Mouse (Mus musculus) frontal cortex, postnatal 10 days (tissue): ENCODE results near the gene Bmp4.

ENCODE experiments used
- DNase-seq, 2 experiments: peaks; one replicate each; pipeline ENCODE4 v3.0.0; 2022; ENCODE audit warnings: low spot score in 2 of 2, mixed read lengths in 1 of 2

The Bmp4 gene

DNA sequence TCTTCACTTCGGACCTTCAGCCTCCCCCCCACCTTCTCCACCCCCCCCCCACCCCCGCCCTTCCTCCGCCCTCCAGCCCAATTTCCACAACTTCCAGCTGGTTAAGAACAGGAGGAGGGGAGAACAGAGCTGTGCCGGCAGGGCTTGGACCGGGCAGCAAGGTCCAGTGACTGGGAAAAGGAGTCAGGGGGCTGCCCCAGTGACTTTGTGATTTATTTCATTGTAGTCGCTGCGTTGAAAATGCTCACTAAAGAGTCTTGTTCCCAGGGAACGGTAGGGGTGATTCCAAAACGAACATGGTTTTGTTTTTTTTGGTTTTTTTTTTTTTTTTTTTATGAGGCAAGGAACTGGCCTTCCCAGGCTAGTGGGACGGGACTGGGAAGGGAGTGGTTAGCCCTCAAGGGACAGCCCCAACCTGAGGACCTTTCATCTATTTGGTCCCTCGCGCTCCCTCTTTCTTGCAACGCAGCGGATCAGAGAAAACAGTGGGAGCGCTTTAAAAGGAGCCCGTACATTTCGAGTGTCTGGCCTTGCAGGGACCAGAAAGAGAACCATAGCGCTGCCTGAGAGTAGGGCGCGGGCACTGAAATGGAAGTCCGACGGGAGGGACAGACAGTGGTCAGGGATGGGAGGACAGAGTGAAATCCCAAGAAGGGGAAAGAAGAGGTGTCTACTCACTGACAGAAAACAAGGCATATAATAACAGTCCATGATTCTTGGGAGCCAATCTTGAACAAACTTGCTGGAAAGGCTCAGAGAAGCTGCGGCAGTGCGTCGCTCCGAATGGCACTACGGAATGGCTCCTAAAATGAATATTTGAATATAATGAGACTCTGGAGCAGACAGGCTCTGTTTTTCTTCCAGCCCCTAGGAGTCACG lies 3.8 kb downstream of the Bmp4 start:
- DNase-seq, result no peak

DNA sequence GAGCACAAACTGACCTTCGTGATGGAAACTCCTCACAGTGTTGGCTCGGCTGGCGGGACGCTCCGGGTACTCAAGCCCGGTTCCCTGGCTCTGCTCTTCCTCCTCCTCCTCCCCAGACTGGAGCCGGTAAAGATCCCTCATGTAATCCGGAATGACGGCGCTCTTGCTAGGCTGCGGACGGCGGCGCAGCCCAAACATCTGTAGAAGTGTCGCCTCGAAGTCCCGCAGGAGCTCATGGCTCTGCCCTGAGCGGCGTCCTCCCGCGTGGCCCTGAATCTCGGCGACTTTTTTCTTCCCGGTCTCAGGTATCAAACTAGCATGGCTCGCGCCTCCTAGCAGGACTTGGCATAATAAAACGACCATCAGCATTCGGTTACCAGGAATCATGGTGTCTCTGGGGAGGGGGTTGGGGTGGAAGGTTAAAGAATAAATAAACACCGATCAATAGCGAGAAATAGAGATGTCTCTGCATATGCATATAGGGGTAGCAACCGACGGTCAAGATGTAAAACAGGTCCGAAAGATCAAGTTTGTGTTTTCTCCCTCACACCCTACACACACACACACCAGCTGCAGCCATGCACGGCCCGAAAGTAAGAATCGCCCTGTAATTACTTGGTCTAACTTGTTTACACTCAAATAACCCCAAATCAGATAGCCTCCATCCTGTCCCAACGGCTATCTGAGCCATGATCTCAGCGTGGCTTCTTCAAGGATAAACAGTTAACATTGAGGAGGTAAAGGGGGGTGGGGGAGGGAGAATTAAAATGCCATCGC lies 4.6 kb downstream of the Bmp4 start:
- DNase-seq, result no peak

GRCm38 (mm10) chr14:46384946-46385691 lies 5.3 kb downstream of the Bmp4 start:
- DNase-seq, result no peak

GRCm38 (mm10) chr14:46381457-46381856 lies 9.0 kb downstream of the Bmp4 start:
- no peak for DNase-seq

DNA sequence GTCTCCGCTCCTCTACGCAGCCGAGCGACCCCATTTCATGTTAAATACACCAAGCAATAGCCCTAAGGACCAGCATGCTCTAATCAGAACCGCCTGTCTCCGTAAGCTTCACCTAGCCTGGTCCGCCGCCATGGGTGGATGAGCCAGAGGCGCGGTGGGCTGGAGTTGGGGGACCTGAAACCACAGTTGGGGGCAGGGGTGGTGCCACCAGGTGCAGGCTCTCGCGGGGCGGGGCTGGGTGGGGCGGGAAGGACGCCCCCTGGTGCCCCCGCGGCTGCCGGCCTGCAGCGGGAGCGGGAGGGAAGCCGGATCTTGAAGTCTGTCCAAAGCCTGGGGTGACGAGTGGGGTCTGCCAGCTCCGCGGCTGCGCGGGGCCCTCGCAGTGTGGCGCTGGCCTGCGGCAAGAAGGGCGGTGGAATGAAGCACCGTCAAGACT lies 10.2 kb downstream of the Bmp4 start:
- DNase-seq, result no peak

GRCm38 (mm10) chr14:46379285-46379684 lies 11.2 kb downstream of the Bmp4 start, which contains the start of gene Gm15217:
TSS of gene Gm15217 (plus strand) at chr14:46379414.
- no peak for DNase-seq

GRCm38 (mm10) chr14:46375796-46376195 lies 14.7 kb downstream of the Bmp4 start:
- no peak for DNase-seq

DNA sequence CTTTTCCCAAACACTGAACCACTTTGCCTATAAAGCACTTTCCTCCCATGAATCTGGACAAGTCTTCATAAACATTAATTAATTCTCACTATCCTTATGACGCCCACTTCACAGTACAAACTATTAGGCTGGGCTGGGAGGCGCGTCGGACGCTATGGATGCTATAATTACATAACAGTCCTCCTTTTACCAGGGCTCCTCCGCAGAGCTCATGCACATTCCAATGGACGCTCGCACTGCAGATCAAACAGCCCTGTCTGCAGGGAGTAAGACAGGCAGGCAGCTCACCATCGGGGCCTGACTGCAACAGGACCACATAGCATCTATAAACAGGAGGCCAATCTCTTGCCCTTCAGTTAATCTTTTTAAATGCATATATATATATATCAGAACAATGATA lies 18.0 kb downstream of the Bmp4 start:
- no peak for DNase-seq

GRCm38 (mm10) chr14:46363209-46363608 lies 27.3 kb downstream of the Bmp4 start:
- no peak for DNase-seq

DNA sequence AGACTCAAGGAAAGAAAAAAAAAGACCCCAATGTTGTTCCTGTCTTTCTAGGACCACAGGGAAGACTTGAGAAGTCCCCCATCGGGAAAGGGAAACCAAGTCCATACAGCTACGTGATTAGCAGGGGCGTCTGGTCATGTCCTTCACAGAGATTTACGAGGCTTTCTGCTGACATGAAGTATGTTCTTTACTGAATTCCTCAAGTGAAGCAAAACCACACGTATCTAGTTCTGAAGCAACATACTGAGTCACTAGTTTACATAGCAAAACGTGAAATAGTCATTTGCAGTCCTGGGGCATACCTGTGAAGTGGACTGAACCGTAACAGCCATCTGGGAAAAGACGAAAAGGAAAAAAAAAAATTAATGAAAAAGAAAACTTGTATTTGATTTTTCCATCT lies 32.8 kb downstream of the Bmp4 start:
- DNase-seq, result no peak

DNA sequence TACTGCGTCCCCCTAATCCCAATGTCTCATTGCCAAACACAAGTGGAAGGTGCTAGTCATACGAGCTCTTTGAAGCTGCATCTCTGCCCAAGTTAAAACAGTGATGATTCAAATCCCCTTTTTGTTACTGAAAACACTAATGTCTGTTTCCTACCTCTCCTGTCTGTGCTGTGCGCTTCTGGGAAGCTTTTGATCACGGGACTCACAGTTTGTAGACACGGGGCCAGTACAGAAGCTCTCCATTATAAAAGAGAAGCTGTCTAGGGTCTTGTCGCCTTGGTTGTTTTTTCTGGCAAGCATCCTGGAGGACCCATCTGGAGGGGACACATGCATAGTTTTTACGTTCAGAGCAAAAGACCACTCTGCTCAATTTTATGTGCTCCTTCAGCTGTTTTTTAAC lies 33.2 kb downstream of the Bmp4 start:
- no peak for DNase-seq

DNA sequence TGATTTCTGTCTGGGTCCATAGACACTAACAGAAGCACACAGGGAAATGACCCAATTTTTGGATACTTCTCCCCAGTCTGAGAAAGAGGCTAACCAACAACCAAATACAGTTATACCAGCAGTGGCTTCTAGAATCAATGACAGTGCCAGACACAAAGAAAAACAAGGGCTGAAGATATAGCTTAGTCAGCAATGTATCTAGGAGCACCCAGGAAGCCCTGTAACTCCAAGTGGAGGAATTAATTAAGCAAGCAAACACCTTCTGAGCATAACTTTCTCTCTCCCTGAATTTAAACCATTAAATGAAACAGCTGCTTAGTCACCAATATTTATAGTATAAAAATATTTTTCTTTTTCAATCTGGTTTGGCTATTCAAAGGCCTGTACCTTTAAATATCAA lies 45.7 kb downstream of the Bmp4 start:
- DNase-seq, result no peak

DNA sequence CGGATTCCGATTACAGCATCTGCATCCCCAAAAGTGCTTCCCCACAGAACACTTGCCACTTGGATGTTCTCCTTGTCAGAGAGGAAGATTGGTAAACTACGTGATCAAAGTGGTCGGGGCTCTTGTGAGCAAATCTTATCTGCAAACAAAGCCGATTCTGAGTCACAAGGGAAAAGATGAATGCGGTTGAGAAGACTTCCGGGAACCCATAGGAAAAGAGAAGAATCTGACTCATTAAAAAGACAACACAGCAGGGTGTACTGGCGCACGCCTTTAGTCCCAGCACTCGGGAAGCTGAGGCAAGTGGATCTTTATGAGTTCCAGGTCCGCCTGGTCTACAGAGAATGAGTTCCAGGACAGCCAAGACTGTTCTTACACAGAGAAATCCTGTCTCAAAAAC lies 51.7 kb downstream of the Bmp4 start:
- no peak for DNase-seq
